Mouse (Mus musculus) MEL (cell line): Measurements from ENCODE around the gene Baiap2.

Experiments
- CTCF ChIP-seq, 3 experiments: IDR thresholded peaks in 2 of 3; conservative IDR thresholded peaks in 1 of 3; 2 replicates each; pipeline ENCODE4 v1.5.1; 2011 to 2012; ENCODE audit warnings: low read length in 3 of 3, low read depth in 2 of 3, mild to moderate bottlenecking in 2 of 3, improper control_type of control experiment in 1 of 3, inconsistent platforms in 1 of 3, mixed read lengths in 1 of 3, moderate library complexity in 1 of 3; ENCODE audit not compliant: control insufficient read depth in 1 of 3, insufficient read depth in 1 of 3, poor library complexity in 1 of 3, severe bottlenecking in 1 of 3
- MAFK ChIP-seq: IDR thresholded peaks from 2 replicates; pipeline ENCODE4 v1.6.1; 2011; ENCODE audit warnings: low read depth, mild to moderate bottlenecking, low read length, improper control_type of control experiment, borderline replicate concordance

DNA sequence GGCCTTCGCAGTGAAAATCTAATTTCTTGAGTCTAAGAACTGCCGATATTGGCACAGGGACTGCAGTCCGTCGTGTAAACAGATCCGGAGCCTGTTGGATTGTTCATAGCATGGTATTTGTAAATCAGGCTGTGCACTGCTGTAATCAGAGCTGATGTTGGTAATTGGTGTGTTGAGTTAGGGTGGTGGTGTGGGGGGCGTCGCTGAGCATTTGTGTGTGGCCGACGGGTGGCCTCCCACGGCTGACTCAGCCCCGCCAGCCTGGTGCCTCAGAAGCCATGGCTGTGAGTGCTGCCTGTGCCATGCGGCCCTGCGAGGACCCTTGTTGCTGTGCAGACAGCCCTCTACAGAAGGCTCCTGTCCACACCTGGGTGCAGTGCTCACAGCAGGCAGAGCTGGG is 14.0 kb downstream of the Baiap2 start:
- TF ChIP-seq CTCF (IDR thresholded peaks at IDR 0.05 in 2 of 3, conservative IDR thresholded peaks at IDR 0.05 in 1 of 3; ENCODE audit: control insufficient read depth in 1 of 3, insufficient read depth in 1 of 3, low read depth in 2 of 3, low read length in 3 of 3, poor library complexity in 1 of 3, severe bottlenecking in 1 of 3) (no peak), MAFK (no peak)
